Mouse (Mus musculus) bone marrow macrophage, adult 2 months (primary cell): Measurements from ENCODE around the gene Map7. TPM values are rescaled to one million over a fixed set of nuclear protein-coding genes. Genes with fewer than 3 reads are reported as not detected.

Experiments
- H3K27ac ChIP-seq: 2 replicates; pipeline ENCODE4 v1.5.1; 2012; ENCODE audit warnings: low read depth, low read length; ENCODE audit not compliant: insufficient read depth
- H3K4me1 ChIP-seq: 2 replicates; pipeline ENCODE4 v1.6.1; 2012; ENCODE audit warnings: low read length; ENCODE audit not compliant: control insufficient read depth, insufficient read depth
- H3K4me3 ChIP-seq: 2 replicates; pipeline ENCODE4 v1.5.1; 2012; ENCODE audit warnings: mild to moderate bottlenecking, low read length, moderate library complexity; ENCODE audit not compliant: insufficient read depth
- CTCF ChIP-seq: IDR thresholded peaks from 2 replicates; pipeline ENCODE4 v1.5.1; 2012; ENCODE audit warnings: low read depth, mild to moderate bottlenecking, low read length, moderate library complexity
- POLR2A ChIP-seq: IDR thresholded peaks from 2 replicates; pipeline ENCODE4 v1.6.1; 2012; ENCODE audit warnings: mild to moderate bottlenecking, low read depth, low read length, borderline replicate concordance
- polyA plus RNA-seq: library from polyadenylated mRNA; stranded (reverse); fragments of >200 nt; gene quantifications from 2 replicates; pipeline ENCODE4 v1.2.4, GENCODE M21; 2012; ENCODE audit not compliant: missing spikeins, insufficient read depth, insufficient read length

Map7 gene
- polyA plus RNA-seq, 1 experiment: not detected

GRCm38 (mm10) chr10:20202171-20202570 is 53.9 kb downstream of the Map7 start:
- Histone ChIP-seq H3K27ac (no peak overlapping the region), H3K4me3 (no peak overlapping the region), H3K4me1 (no peaks in the 10 kb centered on the region)
- TF ChIP-seq POLR2A: no peak
- no peak for TF ChIP-seq CTCF

DNA sequence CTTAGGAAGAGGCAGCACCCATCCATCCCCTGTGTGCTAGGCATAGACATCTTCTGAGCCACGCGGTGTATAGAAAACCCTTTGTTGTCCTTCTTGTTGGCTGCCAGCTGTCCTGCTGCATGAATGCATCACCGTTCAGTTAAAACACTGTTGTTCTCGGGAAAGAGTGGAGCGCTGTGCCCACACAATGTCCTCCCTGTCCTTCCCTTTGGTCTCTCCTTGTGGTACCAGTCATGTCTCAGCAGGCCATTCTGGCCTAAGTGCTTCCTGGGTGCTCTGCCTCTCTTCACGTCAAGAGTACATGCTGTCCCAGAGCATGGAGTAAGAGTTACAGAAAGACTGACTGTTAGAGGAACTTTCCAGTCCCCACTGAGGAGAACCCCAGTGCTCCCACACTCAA is 54.5 kb downstream of the Map7 start:
- Histone ChIP-seq H3K4me1 (no peaks in the 10 kb centered on the region), H3K4me3 (no peak overlapping the region), H3K27ac (no peak overlapping the region)
- TF ChIP-seq POLR2A (no peak), CTCF (no peak)

DNA sequence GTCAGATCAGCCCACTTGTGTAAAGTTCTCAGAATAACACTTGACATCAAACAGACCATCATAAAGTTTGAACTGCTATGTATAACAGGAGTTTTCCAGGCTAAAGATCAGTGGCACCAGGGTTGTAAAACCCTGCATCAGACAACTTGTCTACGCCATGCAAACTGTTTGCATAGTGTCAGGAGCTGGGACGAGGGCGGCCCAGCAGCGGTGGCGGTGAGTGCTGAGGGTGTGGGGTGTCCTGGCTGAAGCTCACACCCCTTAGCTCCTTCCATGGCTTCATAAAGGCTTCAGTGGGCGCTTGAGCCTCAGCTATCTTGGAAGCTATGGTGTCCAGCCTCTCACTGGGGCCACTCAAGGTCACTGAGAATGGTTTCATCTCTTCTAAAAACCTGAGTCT is 55.2 kb downstream of the Map7 start:
- TF ChIP-seq POLR2A (no peak), CTCF (no peak)
- no peaks in the 10 kb centered on the region for H3K4me1 ChIP-seq

DNA sequence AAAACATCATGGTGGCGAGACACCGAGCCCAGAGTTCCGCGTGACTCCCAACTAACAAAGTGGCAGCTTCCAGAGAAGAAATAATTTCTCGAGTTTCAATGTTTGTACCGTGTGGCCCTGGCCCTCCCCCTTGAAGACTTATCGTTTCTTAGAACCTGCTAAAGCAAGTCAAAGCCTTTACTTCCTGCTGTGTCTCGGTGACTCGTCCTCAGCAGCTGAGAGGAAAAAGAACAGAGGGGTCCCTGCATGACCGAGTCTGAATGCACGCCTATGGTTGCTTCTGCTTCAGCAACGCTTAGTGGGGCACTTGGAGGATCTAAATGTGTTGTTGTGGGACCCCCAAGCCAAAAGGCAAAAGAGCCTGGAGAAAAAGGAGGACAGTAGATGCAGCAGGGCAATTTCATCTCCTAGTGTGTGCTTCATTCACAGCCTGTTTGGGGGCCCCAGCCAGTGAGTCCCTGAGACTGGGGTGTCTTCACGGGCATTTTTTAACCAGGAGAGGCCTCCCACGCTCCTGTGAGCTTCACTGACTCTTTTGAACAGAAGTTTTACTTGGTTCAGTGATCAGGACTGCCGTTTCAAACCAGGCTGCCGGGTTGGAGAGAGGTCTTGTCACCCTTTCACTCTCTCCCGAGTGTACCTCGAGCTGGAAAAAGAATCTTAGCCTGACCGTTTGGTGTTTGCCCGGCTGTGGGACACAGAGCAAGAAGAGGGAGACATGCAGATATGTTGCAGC is 56.6 kb downstream of the Map7 start:
- Histone ChIP-seq H3K27ac (no peak overlapping the region), H3K4me1 (no peaks in the 10 kb centered on the region), H3K4me3 (no peak overlapping the region)
- no peak for TF ChIP-seq CTCF
- no peak for TF ChIP-seq POLR2A

More for the DNA sequence above, 55.2 kb downstream of the Map7 start:
- Histone ChIP-seq H3K4me3 (no peak overlapping the region), H3K27ac (no peak overlapping the region)

DNA sequence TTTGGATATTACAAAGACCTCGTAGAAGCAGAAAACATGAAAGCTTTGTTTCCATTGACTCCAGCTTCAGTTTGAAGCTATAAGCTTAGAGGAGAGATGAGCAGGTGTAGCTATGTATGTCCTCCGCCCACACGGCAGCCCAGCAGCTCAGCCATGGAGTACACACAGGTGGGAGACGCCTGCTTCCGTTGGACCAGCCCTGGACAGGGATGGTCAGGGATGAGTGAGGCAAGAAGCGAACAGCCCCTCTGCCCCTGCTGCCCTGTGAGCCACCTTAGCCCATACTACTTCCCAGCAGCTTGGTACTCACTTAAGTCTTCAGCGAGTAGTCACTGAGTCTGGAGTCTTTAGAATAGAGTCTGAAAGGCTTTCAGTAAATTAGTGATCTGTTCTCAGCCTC is 58.7 kb downstream of the Map7 start:
- Histone ChIP-seq H3K4me3 (no peak overlapping the region), H3K4me1 (no peaks in the 10 kb centered on the region)
- TF ChIP-seq POLR2A (no peak), CTCF (no peak)

DNA sequence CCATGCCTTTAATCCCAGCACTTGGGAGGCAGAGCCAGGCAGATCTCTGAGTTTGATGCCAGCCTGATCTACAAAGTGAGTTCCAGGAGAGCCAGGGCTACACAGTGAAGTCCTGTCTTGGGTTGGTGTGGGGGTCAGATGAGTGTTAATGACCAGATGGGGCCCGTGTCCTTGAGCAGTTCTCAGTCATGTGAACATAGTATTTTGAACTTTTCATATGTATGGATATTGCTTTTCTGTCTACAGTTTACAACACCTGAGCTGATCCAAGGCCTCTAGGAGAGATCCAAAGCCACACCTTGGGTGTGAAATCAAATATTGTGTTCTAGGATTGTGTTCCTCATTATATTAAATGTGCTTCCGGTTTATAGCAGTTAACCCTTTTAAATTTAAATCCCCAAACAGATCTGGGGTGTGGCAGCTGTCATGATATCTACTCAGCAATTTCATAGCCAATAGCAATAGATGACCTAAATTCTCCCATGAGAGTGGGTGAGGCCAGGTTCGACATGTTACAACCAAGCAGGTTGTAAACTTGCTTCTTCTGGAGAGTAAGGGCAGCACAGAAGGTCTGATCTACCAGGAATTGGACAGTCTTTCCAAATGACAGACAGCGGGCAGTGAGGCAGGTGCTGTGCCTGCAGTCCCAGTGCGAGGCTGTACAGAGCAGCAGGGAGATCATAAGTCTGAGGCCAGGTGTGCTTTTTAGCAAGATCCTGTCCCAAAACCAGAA is 61.5 kb downstream of the Map7 start:
- Histone ChIP-seq H3K4me3 (no peak overlapping the region), H3K27ac (no peak overlapping the region), H3K4me1 (no peaks in the 10 kb centered on the region)
- TF ChIP-seq POLR2A (no peak), CTCF (no peak)

More for the DNA sequence above, 58.7 kb downstream of the Map7 start:
- H3K27ac ChIP-seq: no peak overlapping the region

DNA sequence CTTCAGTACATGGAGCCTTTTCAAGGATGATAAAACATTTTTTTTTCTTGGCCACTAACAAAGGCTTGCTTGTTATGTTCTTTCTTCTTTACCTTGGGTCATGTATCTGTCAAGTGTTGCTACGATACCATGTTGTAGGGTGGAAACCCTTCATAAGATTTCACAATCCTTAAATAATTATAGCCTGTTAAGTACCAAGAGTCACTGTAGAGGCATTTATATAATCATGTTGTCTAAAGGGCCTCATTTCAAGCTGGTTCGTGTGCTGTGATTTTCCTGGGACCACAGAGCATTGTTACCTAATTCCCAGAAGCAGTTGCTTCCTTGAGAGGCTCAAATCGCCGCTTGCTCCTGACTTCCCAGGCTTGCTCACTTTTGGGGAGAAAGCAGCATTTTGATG is 66.1 kb downstream of the Map7 start:
- TF ChIP-seq POLR2A: no peak
- TF ChIP-seq CTCF: no peak
- no peaks in the 10 kb centered on the region for H3K4me1 ChIP-seq
- H3K4me3 ChIP-seq: no peak overlapping the region
- no peak overlapping the region for H3K27ac ChIP-seq

GRCm38 (mm10) chr10:20216982-20217381 is 68.7 kb downstream of the Map7 start:
- Histone ChIP-seq H3K4me3 (no peak overlapping the region), H3K27ac (no peak overlapping the region), H3K4me1 (no peaks in the 10 kb centered on the region)
- TF ChIP-seq CTCF (no peak), POLR2A (no peak)

GRCm38 (mm10) chr10:20218866-20219265 is 70.6 kb downstream of the Map7 start:
- Histone ChIP-seq H3K4me3 (no peak overlapping the region), H3K27ac (no peak overlapping the region), H3K4me1 (no peaks in the 10 kb centered on the region)
- no peak for TF ChIP-seq POLR2A
- no peak for TF ChIP-seq CTCF

- Histone ChIP-seq H3K27ac (no peak overlapping the region), H3K4me3 (no peak overlapping the region), H3K4me1 (no peaks in the 10 kb centered on the region)
- TF ChIP-seq POLR2A: no peak
- no peak for TF ChIP-seq CTCF
These were observed 71.3 kb downstream of the Map7 start for GRCm38 (mm10) chr10:20219538-20219937.
